Mouse (Mus musculus) C2C12 (cell line): Measurements from ENCODE around the gene Msl2.

Experiments used
- CTCF ChIP-seq: IDR thresholded peaks from one replicate; pipeline ENCODE4 v1.5.1; 2011; ENCODE audit not compliant: control insufficient read depth, insufficient read depth, insufficient read length
- FOSL1 ChIP-seq: IDR thresholded peaks from one replicate; pipeline ENCODE4 v1.8.0; 2011; ENCODE audit warnings: mild to moderate bottlenecking, low read length; ENCODE audit not compliant: poor library complexity, insufficient read depth, severe bottlenecking
- MAX ChIP-seq: IDR thresholded peaks from one replicate; pipeline ENCODE4 v1.6.1; 2011; ENCODE audit warnings: mild to moderate bottlenecking, control low read depth
- MYOD1 ChIP-seq: IDR thresholded peaks from one replicate; pipeline ENCODE4 v1.6.1; 2011; ENCODE audit warnings: low read depth; ENCODE audit not compliant: control insufficient read depth, insufficient read length

- TF ChIP-seq MAX (no peak), MYOD1 (no peak), CTCF (no peak), FOSL1 (no peak)
Observed at GRCm38 (mm10) chr9:101078579-101078978, 4.7 kb downstream of the Msl2 start.
